Mouse (Mus musculus): Measurements from ENCODE around the gene Sf3b2. TPM values are rescaled to one million over a fixed set of nuclear protein-coding genes. Genes with fewer than 3 reads are reported as not detected.

Gene Sf3b2
- 229 to 250 TPM (median 247 TPM) in 3 replicates for total RNA-seq (2017)

DNA sequence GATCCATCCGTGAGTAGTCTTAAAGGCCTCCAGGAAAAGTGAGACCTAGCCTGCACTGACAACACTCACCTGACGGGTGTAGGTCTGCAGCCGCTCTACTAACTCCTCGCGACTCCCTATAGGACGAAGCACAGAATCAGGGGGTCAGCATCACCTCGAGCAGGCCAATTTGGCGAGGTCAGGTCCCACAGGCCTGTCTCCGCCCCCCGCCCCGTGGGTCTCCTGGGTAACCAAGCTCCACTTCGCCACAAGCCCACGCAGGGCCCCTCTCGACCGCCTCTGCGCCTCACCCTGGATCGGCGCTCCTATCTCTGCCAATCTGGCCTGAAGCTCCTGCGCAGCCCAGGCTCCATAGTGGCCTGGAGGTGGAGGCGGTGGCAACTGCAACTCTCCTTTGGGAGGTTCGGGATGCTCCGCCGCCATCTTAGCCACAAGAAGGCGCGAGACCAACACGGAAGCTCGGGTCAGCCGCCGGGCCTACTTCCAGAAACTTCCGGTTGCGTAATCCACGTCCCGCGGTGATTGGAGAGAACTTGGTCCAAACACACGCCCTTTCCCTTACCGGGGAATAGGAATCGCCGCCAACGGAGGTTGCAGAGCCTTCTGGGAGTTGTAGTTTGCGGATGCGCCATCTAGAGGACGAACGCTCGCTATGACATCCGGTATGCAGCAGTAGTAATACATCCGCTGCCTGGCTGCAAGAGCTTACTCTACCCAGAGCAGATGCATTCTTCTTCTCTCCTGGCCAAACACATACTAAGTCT, at the start of gene Sf3b2:
Gene Sf3b2, minus strand, starts transcription at position 484 of the 764 bp plus-strand sequence.
- peak; percentile 98 for ATAC-seq (replicated peaks; ENCODE audit: insufficient number of reproducible peaks, low FRiP score, low TSS enrichment, poor library complexity, severe bottlenecking)

DNA sequence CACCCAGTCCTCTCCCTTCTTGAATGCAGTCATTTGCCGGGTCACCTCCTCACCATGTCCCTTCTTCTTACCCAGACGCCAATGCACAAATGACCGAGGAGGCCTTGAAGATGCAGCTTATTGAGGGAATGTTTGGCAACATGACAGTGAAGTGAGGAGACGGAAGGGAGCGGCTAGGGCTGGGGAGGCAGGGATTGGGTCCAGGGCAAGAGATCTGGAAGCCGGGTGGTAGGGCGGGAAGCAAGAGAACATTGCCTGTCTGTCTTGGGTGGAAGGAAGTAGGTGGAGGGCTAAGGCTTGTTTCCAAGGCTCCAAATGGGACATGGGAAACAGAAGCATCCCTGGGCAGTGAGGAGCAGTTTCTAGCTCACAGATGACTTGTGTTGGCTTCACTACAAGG, 46.1 kb upstream of the Sf3b2 start:
- ATAC-seq (replicated peaks; ENCODE audit: insufficient number of reproducible peaks, low FRiP score, low TSS enrichment, poor library complexity, severe bottlenecking): no peak

DNA sequence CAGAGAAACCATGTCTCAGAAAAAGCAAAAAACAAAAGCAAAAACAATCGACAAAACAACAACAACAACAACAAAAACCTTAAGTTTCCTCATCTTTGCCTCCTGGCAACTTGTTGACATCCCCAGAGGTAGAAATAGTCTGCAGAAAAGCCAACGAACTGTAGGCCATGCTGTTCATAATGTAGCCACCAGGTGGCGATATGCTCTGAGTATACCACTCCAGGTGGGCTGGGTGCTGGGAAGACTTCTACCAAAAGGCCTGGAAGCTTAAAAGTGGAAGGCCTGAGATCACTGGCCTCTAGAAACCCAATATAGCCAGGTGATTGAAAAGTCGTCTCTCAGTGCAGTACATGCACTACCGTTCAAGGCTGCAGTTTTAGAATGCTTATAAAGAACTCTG, 42.7 kb upstream of the Sf3b2 start:
- ATAC-seq (replicated peaks; ENCODE audit: insufficient number of reproducible peaks, low FRiP score, low TSS enrichment, poor library complexity, severe bottlenecking): peak; percentile 70

DNA sequence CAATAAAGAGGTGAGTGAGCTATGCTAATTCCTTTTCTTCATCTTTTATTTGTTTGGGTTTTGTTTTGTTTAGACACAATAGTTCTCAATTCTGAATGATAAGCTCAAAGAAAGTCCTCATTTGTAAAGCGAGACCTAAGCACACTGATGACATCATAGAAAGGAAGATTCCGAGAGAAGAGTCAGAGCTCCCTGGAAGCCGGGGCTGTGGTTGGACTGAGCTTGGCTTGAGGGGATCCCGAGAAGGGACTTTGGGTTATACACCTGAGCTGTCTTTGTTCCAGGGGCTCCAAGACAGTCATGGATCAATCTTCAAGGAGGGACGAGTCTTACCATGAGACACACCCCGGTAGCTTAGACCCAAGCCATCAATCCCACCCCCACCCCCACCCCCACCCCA, 40.2 kb upstream of the Sf3b2 start, which contains the start of gene Catsper1:
Gene Catsper1, plus strand, starts transcription at position 301 of the 400 bp plus-strand sequence.
- ATAC-seq (replicated peaks; ENCODE audit: insufficient number of reproducible peaks, low FRiP score, low TSS enrichment, poor library complexity, severe bottlenecking): no peak

DNA sequence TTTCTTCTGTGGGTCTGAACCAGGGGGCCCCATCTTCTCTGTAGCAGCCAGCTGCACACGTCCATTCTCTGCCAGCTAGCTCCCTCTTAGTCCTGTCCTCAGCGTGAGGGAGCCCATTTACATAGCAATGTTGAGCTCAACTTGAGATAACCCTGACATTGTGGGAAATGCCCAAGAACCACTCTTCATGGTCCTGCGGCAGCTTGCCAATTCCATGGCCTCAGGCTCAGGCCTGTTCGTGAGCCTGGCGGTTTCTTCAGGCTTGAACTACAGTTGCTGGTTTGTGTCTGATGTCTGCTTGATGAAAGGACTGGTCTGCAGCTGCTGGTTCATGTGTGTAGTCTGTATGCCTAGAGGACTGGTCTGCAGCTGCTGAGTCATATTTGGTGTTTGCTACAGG, 39.5 kb upstream of the Sf3b2 start:
- no peak for ATAC-seq (replicated peaks; ENCODE audit: insufficient number of reproducible peaks, low FRiP score, low TSS enrichment, poor library complexity, severe bottlenecking)

DNA sequence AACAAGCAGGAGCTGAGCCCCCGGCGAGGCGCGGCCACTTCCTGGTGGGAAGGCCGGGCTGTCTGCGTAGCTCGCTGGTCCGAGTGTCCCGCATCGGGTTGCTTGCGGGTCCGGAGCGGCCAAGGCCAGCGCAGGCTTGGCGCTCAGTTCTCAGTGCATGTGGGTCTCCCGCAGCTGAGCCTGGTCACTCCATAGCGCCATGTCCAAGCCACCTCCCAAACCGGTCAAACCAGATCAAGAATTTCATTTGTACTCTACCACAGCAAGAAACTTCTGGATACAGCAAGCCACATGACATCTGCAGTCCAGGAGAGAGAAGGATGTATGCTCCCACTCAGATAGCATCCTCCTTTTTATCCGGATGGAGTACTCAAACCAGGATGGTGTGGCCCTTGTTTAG, 32.7 kb upstream of the Sf3b2 start:
- no peak for ATAC-seq (replicated peaks; ENCODE audit: insufficient number of reproducible peaks, low FRiP score, low TSS enrichment, poor library complexity, severe bottlenecking)

DNA sequence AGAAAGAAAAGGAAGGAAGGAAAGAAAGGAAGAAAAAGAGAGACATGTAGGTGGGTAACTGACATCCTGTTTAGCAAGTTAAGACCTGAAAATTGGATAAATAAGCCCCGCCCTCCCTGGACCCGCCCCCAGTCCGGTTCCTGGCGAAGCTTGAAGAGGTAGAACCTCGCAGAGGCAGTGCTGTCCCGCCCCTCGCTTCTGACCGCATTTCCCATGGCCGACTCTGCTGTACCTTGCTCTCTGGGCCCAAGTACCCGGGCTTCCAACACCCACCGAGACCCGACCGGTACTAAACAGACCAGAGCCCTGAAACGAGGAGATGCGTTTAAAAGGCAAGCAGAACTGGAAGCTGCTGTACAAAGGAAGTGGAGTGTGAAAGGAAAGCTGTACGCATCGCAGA, 28.5 kb upstream of the Sf3b2 start:
- 0 out of 2 replicates have a peak, but pooled peaks have one; percentile 22 for ATAC-seq (replicated peaks; ENCODE audit: insufficient number of reproducible peaks, low FRiP score, low TSS enrichment, poor library complexity, severe bottlenecking)

DNA sequence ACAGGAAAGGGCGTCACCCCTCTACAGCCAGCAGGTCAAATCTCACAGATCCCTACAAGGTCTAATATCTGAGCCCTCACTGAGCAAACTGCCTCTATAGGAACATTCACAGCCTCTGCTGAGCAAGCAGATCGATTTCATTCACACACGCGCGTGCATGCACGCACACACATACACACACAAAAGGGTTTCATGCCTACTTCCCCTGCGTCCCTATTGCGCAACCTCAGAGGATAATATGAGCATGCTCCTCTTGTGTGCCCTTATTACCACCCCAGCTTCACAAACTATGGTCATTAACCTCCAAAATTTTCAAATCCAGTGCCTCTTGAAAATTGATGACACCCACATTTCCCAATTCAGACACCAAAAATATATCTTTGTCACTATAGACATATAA, 17.9 kb upstream of the Sf3b2 start:
- no peak for ATAC-seq (replicated peaks; ENCODE audit: insufficient number of reproducible peaks, low FRiP score, low TSS enrichment, poor library complexity, severe bottlenecking)

DNA sequence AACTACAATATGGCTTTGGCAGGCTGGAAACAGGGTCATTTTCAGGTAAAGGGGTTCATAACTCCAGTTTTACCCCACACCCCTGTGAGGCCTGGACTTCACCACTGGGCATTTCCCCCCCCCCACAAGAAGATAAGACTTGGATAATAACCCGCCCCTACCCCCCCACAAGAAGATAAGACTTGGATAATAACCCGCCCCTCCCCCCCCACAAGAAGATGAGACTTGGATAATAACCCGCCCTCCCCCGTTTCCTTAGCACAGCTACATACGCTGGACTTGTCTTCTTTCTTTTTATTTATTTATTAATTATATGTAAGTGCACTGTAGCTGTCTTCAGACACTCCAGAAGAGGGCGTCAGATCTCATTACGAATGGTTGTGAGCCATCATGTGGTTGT, 13.8 kb upstream of the Sf3b2 start:
- ATAC-seq (replicated peaks; ENCODE audit: insufficient number of reproducible peaks, low FRiP score, low TSS enrichment, poor library complexity, severe bottlenecking): no peak

DNA sequence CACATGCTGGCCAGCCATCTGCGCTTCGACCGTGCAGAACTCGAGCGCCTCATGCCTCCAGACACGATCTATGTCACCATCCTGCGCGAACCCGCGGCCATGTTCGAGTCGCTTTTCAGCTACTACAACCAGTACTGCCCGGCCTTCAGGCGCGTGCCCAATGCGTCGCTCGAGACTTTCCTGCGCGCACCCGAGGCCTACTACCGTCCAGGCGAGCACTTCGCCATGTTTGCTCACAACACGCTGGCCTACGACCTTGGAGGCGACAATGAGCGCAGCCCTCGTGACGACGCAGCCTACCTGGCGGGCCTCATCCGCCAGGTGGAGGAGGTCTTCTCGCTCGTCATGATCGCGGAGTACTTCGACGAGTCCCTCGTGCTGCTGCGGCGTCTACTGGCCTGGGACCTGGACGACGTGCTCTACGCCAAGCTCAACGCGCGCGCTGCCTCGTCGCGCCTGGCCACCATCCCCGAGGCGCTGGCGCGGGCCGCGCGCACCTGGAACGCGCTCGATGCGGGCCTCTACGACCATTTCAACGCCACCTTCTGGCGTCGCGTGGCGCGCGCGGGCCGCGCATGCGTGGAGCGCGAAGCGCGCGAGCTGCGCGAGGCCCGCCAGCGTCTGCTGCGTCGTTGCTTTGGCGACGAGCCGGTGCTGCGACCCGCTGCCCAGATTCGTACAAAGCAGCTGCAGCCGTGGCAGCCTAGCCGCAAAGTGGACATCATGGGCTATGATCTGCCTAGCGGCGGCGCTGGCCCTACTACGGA, 11.9 kb upstream of the Sf3b2 start:
- no peak for ATAC-seq (replicated peaks; ENCODE audit: insufficient number of reproducible peaks, low FRiP score, low TSS enrichment, poor library complexity, severe bottlenecking)

DNA sequence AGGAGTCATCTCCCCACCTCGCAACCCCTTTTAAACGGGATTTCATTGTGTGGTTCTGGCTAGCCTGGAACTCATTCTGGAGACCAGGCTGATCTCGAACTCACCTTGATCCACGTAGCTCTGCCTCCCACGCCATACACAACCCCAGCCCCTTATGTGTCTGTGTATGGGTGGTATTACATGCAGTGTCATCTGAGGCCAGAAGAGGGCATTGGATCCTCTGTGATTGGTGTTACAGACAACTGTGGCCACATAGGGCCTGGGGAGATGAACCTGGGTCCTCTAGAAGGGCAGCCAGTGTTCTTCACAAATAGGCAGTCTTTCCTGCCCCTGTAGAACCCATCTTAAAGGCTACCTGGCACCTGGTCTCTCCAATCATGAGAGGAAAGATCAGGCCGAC, 11.0 kb upstream of the Sf3b2 start:
- no peak for ATAC-seq (replicated peaks; ENCODE audit: insufficient number of reproducible peaks, low FRiP score, low TSS enrichment, poor library complexity, severe bottlenecking)

DNA sequence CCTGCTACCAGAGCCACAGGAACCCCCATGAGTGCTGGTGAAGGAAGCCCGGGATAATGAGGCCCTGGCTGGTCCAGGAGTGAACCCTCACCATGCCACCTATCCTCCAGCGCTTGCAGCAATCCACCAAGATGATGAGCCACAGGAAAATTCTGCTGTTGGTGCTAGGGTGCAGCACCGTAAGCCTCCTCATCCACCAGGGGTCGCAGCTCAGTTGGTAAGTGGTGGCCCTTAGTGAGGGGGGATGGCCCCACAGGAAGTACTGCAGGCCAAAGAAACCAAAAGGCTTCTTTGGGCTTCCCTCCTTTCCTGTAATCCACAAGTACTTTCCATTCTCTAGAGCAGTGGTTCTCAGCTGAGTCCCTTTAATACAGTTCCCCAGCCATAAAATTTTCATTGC, 7.2 kb upstream of the Sf3b2 start:
- ATAC-seq (replicated peaks; ENCODE audit: insufficient number of reproducible peaks, low FRiP score, low TSS enrichment, poor library complexity, severe bottlenecking): peak; percentile 51; the same call in 1 of the 2 replicates

DNA sequence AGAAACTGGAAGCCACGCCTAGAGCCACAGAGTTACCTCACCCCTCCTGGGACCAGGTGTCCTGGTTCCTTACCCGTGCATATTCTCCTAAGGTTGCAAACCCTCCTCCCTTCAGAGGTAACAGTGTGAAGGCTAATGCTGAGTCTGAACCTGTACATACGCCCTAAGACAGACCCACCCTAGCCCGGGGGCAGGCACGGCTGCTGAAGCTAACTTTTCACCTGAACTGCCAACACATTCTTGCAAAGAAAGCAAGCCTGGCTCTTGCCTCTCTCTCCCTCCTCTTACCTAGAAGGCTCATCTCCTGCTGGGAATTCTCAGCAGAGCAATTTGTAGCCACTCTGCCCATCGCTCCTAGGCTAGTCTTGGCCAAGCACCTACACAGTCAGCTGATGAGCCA, 5.3 kb upstream of the Sf3b2 start:
- ATAC-seq (replicated peaks; ENCODE audit: insufficient number of reproducible peaks, low FRiP score, low TSS enrichment, poor library complexity, severe bottlenecking): no peak

DNA sequence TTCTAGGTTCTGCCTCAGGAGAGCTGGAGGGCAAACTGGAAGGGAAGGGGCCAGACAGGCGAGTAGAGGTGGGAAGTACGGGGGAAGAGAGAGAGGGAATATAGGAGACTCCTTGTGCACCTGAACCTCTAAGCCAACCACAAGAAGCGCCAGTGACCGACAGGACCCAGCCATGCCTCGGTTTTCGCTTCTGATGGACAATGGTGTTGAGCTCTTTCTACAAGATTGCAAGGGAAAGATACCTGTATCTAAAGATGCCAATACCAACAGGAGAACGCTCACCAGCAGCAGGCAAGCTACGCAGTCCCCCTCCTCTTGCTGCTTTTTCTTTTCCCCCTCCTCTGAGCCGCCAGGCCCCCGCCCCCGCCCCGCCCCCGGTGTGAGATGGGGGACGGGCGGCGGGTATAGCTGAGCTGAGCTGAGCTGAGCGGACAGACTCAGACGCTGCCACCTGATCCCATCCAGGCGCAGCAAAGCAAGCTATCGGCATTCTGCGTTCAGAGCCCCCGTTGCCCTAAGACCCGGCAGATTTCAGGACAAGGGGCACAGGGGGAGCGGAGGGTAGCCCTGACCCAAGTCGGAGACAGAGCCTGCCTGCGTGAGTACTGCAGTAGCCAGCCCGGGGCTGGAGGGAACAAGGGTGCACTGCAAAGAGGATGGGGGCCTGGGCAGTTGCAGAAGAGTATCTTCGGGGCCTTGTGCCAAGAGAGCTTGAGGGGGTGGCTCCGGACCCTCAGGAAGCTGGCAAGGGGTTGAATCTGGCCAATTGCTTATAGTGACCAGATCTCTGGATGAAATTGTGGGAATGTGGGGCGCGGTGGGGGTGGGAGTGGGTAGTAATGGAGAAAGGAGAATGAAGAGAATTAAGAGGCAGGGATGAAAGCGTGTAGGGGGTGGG, 2.9 kb upstream of the Sf3b2 start, which contains the start of gene Gal3st3:
Gene Gal3st3, plus strand, starts transcription at position 429 of the 898 bp plus-strand sequence.
- no peak for ATAC-seq (replicated peaks; ENCODE audit: insufficient number of reproducible peaks, low FRiP score, low TSS enrichment, poor library complexity, severe bottlenecking)

DNA sequence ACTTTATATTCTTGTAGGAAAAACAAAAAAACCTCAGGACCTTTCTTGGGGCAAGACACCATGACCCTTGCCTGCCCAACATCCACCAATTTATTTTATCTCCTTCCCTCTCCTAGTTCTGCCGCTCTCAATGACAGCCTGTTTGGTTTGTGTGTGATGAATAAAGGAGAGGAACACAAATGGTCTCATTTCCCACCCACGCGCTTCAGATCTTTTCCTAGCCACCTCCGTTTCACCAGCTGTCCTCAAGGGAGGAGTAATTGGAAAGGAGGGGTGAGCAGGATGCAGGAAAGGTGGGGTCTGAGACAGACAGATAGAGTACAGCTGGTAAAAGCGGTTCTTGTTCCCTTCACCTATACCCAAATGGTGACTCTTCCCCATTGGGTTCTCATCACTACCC, 1.4 kb upstream of the Sf3b2 start:
- ATAC-seq (replicated peaks; ENCODE audit: insufficient number of reproducible peaks, low FRiP score, low TSS enrichment, poor library complexity, severe bottlenecking): no peak

DNA sequence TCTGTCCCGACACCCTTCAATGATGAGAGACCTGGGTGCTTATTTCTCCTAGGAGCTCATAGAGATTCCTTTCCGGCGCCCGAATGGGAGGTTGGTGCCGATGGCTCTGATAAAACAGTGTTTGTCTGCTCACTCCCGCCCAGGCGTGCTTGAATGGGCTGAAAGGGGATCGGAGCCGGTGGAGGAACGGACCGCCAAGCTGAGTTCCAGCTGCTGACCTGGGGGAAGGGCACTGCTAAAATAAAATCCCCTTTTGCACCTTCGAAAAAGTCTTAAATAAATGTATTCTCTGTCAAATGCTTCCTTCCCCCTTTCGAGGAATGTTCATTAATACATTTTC, 451 bp upstream of the Sf3b2 start:
- no peak for ATAC-seq (replicated peaks; ENCODE audit: insufficient number of reproducible peaks, low FRiP score, low TSS enrichment, poor library complexity, severe bottlenecking)

DNA sequence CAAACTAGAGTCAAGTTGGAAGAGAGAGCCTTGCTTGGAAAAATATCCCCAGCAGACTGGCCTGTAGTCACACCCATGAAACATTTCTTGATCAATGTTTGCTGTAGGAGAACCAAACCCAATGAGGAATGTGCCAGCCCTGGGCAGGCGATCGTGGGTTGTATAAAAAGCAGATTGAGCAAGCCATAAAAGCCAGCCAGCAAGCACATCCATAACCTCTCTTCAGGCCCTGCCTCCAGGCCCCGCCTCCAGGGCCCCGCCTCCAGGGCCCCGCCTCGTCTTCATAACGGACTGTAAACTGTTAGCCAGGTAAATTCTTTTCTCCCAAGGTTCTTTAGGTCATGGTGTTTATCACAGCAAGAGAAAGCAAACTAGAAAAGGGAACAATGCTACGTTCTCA, 16.9 kb downstream of the Sf3b2 start:
- ATAC-seq (replicated peaks; ENCODE audit: insufficient number of reproducible peaks, low FRiP score, low TSS enrichment, poor library complexity, severe bottlenecking): no peak

DNA sequence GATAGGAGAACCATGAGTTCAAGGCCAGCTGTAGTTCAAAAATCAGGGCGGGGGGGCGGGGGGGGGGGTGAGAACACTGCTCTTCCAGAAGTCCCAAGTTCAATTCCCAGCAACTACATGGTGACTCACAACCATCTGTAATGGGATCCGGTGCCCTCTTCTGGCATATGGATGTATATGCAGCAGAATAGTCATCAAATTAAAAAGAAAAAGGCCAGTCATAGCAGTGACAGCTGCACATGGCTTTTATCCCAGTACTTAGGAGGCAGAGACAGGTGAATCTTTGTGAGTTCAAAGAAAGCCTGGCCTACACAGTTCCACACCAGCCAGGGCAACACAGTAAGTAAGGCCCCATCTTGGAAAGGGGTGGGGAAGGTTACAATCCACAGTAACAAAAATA, 18.1 kb downstream of the Sf3b2 start:
- ATAC-seq (replicated peaks; ENCODE audit: insufficient number of reproducible peaks, low FRiP score, low TSS enrichment, poor library complexity, severe bottlenecking): no peak

DNA sequence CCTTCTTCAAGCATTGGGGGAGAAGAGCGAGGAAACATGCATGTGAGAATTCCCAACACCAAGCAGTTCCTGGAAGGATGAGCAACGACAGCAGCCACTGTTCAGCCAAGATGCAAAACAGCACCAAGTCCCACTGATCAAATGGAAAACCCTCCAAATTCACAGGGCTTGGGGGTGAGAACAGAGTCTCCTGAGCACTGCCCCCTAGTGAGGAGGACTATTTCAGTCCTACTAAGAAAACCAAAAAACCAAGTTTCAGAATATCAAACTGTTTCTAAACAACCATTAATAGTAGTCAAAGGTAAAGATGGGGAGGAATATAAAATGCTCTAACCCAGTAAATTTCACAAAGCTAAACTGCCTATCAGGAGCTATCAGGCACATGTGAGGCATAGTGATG, 18.7 kb downstream of the Sf3b2 start:
- ATAC-seq (replicated peaks; ENCODE audit: insufficient number of reproducible peaks, low FRiP score, low TSS enrichment, poor library complexity, severe bottlenecking): no peak

All from monocyte, adult 5-6 weeks (primary cell).